Mouse (Mus musculus) CH12.LX (cell line): Measurements from ENCODE around the gene Tomm40l. TPM values are rescaled to one million over a fixed set of nuclear protein-coding genes. Genes with fewer than 3 reads are reported as not detected.

Experiments used
- DNase-seq: peaks from one replicate; pipeline ENCODE4 v3.0.0-alpha.2; 2013; ENCODE audit errors: extremely low read depth
- H3K27ac ChIP-seq: 2 replicates; pipeline ENCODE4 v1.5.1; 2012; ENCODE audit warnings: low read depth, mild to moderate bottlenecking, control low read depth, moderate library complexity; ENCODE audit not compliant: insufficient read depth
- H3K27me3 ChIP-seq: replicated peaks from 2 replicates; pipeline ENCODE3; 2012; ENCODE audit warnings: inconsistent platforms
- H3K36me3 ChIP-seq, 2 experiments: replicated peaks in 1 of 2; 2 replicates each; pipeline versions ENCODE3 to v1.6.1; 2012; ENCODE audit warnings: inconsistent platforms in 1 of 2, low read length in 1 of 2, mild to moderate bottlenecking in 1 of 2, mixed read lengths in 1 of 2, moderate library complexity in 1 of 2; ENCODE audit not compliant: control insufficient read depth in 1 of 2, insufficient read depth in 1 of 2
- H3K4me1 ChIP-seq, 2 experiments: 2 replicates each; pipeline ENCODE4 v1.6.1; 2012; ENCODE audit warnings: inconsistent platforms in 1 of 2, moderate library complexity in 1 of 2; ENCODE audit not compliant: insufficient read depth in 2 of 2, control insufficient read depth in 1 of 2
- H3K4me2 ChIP-seq: 2 replicates; pipeline ENCODE4 v1.6.1; 2012; ENCODE audit warnings: low read depth, mild to moderate bottlenecking, control low read depth; ENCODE audit not compliant: poor library complexity, insufficient read depth, severe bottlenecking
- H3K4me3 ChIP-seq, 3 experiments: fragments of 150-350 bp in 1 of 3; sonication (generic) in 1 of 3; replicated peaks in 1 of 3; 2 replicates each; pipeline versions ENCODE3 to v1.5.1; 2011 to 2012; ENCODE audit warnings: low read depth in 2 of 3, low read length in 2 of 3, mild to moderate bottlenecking in 2 of 3, moderate library complexity in 2 of 3, control low read depth in 1 of 3, improper control_type of control experiment in 1 of 3, inconsistent platforms in 1 of 3, mixed read lengths in 1 of 3; ENCODE audit not compliant: poor library complexity in 1 of 3
- H3K79me2 ChIP-seq: replicated peaks from 2 replicates; pipeline ENCODE4 v1.6.1; 2012; ENCODE audit warnings: mild to moderate bottlenecking, moderate library complexity; ENCODE audit not compliant: control insufficient read depth, poor library complexity, insufficient read depth, severe bottlenecking; ENCODE audit errors: extremely low read depth
- H3K9ac ChIP-seq: 2 replicates; pipeline ENCODE4 v1.6.1; 2012; ENCODE audit warnings: low read depth, mild to moderate bottlenecking, control low read depth, moderate library complexity; ENCODE audit not compliant: insufficient read depth
- H3K9me3 ChIP-seq: replicated peaks from 2 replicates; pipeline ENCODE3; 2012; ENCODE audit warnings: low read length, inconsistent platforms, mixed read lengths
- BHLHE40 ChIP-seq: IDR thresholded peaks from 2 replicates; pipeline ENCODE4 v1.6.1; 2011; ENCODE audit warnings: mild to moderate bottlenecking, low read depth, low read length, improper control_type of control experiment
- CHD1 ChIP-seq: IDR thresholded peaks from 2 replicates; pipeline ENCODE4 v1.6.1; 2012; ENCODE audit warnings: low read depth, low read length, improper control_type of control experiment, inconsistent platforms
- CHD2 ChIP-seq: IDR thresholded peaks from 2 replicates; pipeline ENCODE4 v1.6.1; 2011; ENCODE audit warnings: low read length, improper control_type of control experiment
- CTCF ChIP-seq, 2 experiments: IDR thresholded peaks in 1 of 2; conservative IDR thresholded peaks in 1 of 2; 2 replicates each; pipeline ENCODE4 v1.5.1; 2011 to 2012; ENCODE audit warnings: low read depth in 2 of 2, low read length in 2 of 2, improper control_type of control experiment in 1 of 2, inconsistent platforms in 1 of 2, mild to moderate bottlenecking in 1 of 2, moderate library complexity in 1 of 2
- E2F4 ChIP-seq: IDR thresholded peaks from 2 replicates; pipeline ENCODE4 v1.6.1; 2011; ENCODE audit warnings: low read depth, low read length, improper control_type of control experiment; ENCODE audit not compliant: insufficient replicate concordance
- ELF1 ChIP-seq: IDR thresholded peaks from 2 replicates; pipeline ENCODE4 v1.6.1; 2014; ENCODE audit warnings: low read depth, mild to moderate bottlenecking, inconsistent platforms, low read length, improper control_type of control experiment
- EP300 ChIP-seq: IDR thresholded peaks from 2 replicates; pipeline ENCODE4 v1.6.1; 2011; ENCODE audit warnings: low read length, improper control_type of control experiment
- ETS1 ChIP-seq: conservative IDR thresholded peaks from 2 replicates; pipeline ENCODE4 v1.6.1; 2012; ENCODE audit warnings: low read depth, mild to moderate bottlenecking, inconsistent platforms, low read length, improper control_type of control experiment, moderate library complexity
- GABPA ChIP-seq: IDR thresholded peaks from 2 replicates; pipeline ENCODE4 v1.6.1; 2012; ENCODE audit warnings: low read depth, low read length, improper control_type of control experiment, inconsistent platforms; ENCODE audit not compliant: insufficient replicate concordance
- HCFC1 ChIP-seq: IDR thresholded peaks from 2 replicates; pipeline ENCODE4 v1.6.1; 2012; ENCODE audit warnings: low read depth, mild to moderate bottlenecking, inconsistent platforms, low read length, improper control_type of control experiment
- IRF4 ChIP-seq: IDR thresholded peaks from 2 replicates; pipeline ENCODE4 v1.6.1; 2014; ENCODE audit warnings: low read depth, mild to moderate bottlenecking, inconsistent platforms, low read length, improper control_type of control experiment
- JUN ChIP-seq: IDR thresholded peaks from 2 replicates; pipeline ENCODE4 v1.6.1; 2011; ENCODE audit warnings: low read depth, mild to moderate bottlenecking, low read length, improper control_type of control experiment, moderate library complexity; ENCODE audit not compliant: insufficient read depth
- JUND ChIP-seq: conservative IDR thresholded peaks from 2 replicates; pipeline ENCODE4 v1.6.1; 2011; ENCODE audit warnings: low read depth, low read length, improper control_type of control experiment
- KAT2A ChIP-seq: IDR thresholded peaks from 2 replicates; pipeline ENCODE4 v1.6.1; 2012; ENCODE audit warnings: low read length, improper control_type of control experiment, inconsistent platforms; ENCODE audit not compliant: insufficient replicate concordance
- MAFK ChIP-seq: IDR thresholded peaks from 2 replicates; pipeline ENCODE4 v1.6.1; 2011; ENCODE audit warnings: low read length, improper control_type of control experiment; ENCODE audit not compliant: insufficient replicate concordance
- MAX ChIP-seq: IDR thresholded peaks from 2 replicates; pipeline ENCODE4 v1.6.1; 2011; ENCODE audit warnings: low read length, improper control_type of control experiment
- MAZ ChIP-seq: IDR thresholded peaks from 2 replicates; pipeline ENCODE4 v1.6.1; 2012; ENCODE audit warnings: low read depth, mild to moderate bottlenecking, inconsistent platforms, low read length, improper control_type of control experiment, moderate library complexity
- MEF2A ChIP-seq: IDR thresholded peaks from 2 replicates; pipeline ENCODE4 v1.6.1; 2014; ENCODE audit warnings: low read depth, mild to moderate bottlenecking, inconsistent platforms, low read length, improper control_type of control experiment, borderline replicate concordance
- MXI1 ChIP-seq: IDR thresholded peaks from 2 replicates; pipeline ENCODE4 v1.6.1; 2011; ENCODE audit warnings: mild to moderate bottlenecking, low read depth, low read length, improper control_type of control experiment
- MYC ChIP-seq: IDR thresholded peaks from 2 replicates; pipeline ENCODE4 v1.6.1; 2011; ENCODE audit warnings: low read depth, mild to moderate bottlenecking, improper control_type of control experiment, low read length
- NELFE ChIP-seq: IDR thresholded peaks from 2 replicates; pipeline ENCODE4 v1.6.1; 2011; ENCODE audit warnings: low read depth, low read length, improper control_type of control experiment
- NRF1 ChIP-seq: IDR thresholded peaks from 2 replicates; pipeline ENCODE4 v1.6.1; 2014; ENCODE audit warnings: low read depth, mild to moderate bottlenecking, inconsistent platforms, low read length, improper control_type of control experiment, moderate library complexity
- PAX5 ChIP-seq: IDR thresholded peaks from 2 replicates; pipeline ENCODE4 v1.6.1; 2012; ENCODE audit warnings: low read length, inconsistent platforms, mixed read lengths
- POLR2A ChIP-seq: IDR thresholded peaks from 2 replicates; pipeline ENCODE4 v1.6.1; 2011; ENCODE audit warnings: low read depth, mild to moderate bottlenecking, improper control_type of control experiment, low read length
- POLR2AphosphoS2 ChIP-seq: IDR thresholded peaks from 2 replicates; pipeline ENCODE4 v1.6.1; 2011; ENCODE audit warnings: low read depth, low read length, improper control_type of control experiment
- RAD21 ChIP-seq: IDR thresholded peaks from 2 replicates; pipeline ENCODE4 v1.6.1; 2011; ENCODE audit warnings: low read depth, mild to moderate bottlenecking, low read length, improper control_type of control experiment, moderate library complexity
- RCOR1 ChIP-seq: conservative IDR thresholded peaks from 2 replicates; pipeline ENCODE4 v1.6.1; 2012; ENCODE audit warnings: low read depth, mild to moderate bottlenecking, inconsistent platforms, low read length, improper control_type of control experiment
- SIN3A ChIP-seq: IDR thresholded peaks from 2 replicates; pipeline ENCODE4 v1.6.1; 2012; ENCODE audit warnings: low read length, improper control_type of control experiment, inconsistent platforms
- SMC3 ChIP-seq: IDR thresholded peaks from 2 replicates; pipeline ENCODE4 v1.6.1; 2011; ENCODE audit warnings: low read depth, low read length, improper control_type of control experiment
- TBP ChIP-seq: conservative IDR thresholded peaks from 2 replicates; pipeline ENCODE4 v1.6.1; 2011; ENCODE audit warnings: low read depth, low read length, improper control_type of control experiment
- TCF12 ChIP-seq: IDR thresholded peaks from 2 replicates; pipeline ENCODE4 v1.6.1; 2014; ENCODE audit warnings: low read depth, mild to moderate bottlenecking, inconsistent platforms, low read length, improper control_type of control experiment
- UBTF ChIP-seq: IDR thresholded peaks from 2 replicates; pipeline ENCODE4 v1.6.1; 2012; ENCODE audit warnings: low read depth, mild to moderate bottlenecking, inconsistent platforms, low read length, improper control_type of control experiment, moderate library complexity
- USF1 ChIP-seq: IDR thresholded peaks from 2 replicates; pipeline ENCODE4 v1.6.1; 2014; ENCODE audit warnings: low read depth, mild to moderate bottlenecking, inconsistent platforms, low read length, improper control_type of control experiment
- USF2 ChIP-seq: conservative IDR thresholded peaks from 2 replicates; pipeline ENCODE4 v1.6.1; 2011; ENCODE audit warnings: low read depth, low read length, improper control_type of control experiment
- ZC3H11A ChIP-seq: IDR thresholded peaks from 2 replicates; pipeline ENCODE4 v1.6.1; 2012; ENCODE audit warnings: low read depth, mild to moderate bottlenecking, inconsistent platforms, low read length, improper control_type of control experiment
- ZKSCAN1 ChIP-seq: IDR thresholded peaks from 2 replicates; pipeline ENCODE4 v1.6.1; 2012; ENCODE audit warnings: low read depth, inconsistent platforms, low read length, improper control_type of control experiment, borderline replicate concordance
- ZMIZ1 ChIP-seq: IDR thresholded peaks from 2 replicates; pipeline ENCODE4 v1.6.1; 2012; ENCODE audit warnings: low read depth, mild to moderate bottlenecking, inconsistent platforms, low read length, improper control_type of control experiment
- ZNF384 ChIP-seq: IDR thresholded peaks from 2 replicates; pipeline ENCODE4 v1.6.1; 2012; ENCODE audit warnings: low read depth, low read length, improper control_type of control experiment, inconsistent platforms
- dilution Hi-C: fragments of 300-500 bp; cut with MboI; formaldehyde crosslinking; loops from 2 replicates; pipeline ENCODE4 v1.14.3; 2020; ENCODE audit warnings: low sequenced_read_pairs; ENCODE audit not compliant: extremely low pct_unique_long_range_greater_than_20kb, extremely low pct_ligation_motif_present
- in situ Hi-C: fragments of 300-500 bp; cut with MboI; formaldehyde crosslinking; loops from 3 replicates; pipeline ENCODE4 v1.14.3; 2019; ENCODE audit warnings: low sequenced_read_pairs, low pct_ligation_motif_present, low pct_unique_long_range_greater_than_20kb, mixed read lengths
- polyA plus RNA-seq: library from polyadenylated mRNA; unstranded; fragments of >175 nt; gene quantifications from 2 replicates; pipeline ENCODE4 v1.2.1, GENCODE M21; 2012; ENCODE audit warnings: low read depth; ENCODE audit not compliant: insufficient read length
- total RNA-seq, 2 experiments: library from RNA; depleted of rRNA; stranded (reverse); fragments of 300-350 nt in 1 of 2; fragments of >200 nt in 1 of 2; gene quantifications; 2 replicates each; pipeline ENCODE4 v1.2.3; 2012 to 2014

Gene Tomm40l
- total and polyA plus RNA-seq, 3 experiments: 24.7 to 37.1 (median 36.0) TPM

DNA sequence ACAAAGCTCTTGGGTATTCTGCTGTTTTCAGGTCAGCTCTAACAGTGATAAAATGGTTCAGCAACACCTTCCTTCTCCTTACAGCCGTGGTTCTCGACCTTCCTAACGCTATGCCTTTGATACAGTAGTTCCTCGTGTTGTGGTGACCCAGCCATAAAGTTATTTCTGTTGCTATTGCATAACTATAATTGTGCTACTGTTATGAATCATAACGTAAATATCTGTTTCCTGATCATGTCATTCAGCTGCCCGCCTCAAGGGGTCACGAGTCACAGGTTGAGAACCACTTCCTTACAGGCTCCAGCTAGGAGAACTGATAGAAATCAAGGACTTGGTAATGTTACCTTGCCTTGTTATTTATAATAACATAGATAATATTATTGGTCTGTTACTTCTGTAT lies 38.0 kb downstream of the Tomm40l start:
- H3K27me3 ChIP-seq: no peaks in the 10 kb centered on the region
- peaks cover 8 to 15% of the 10 kb centered on the region in 2 experiments for H3K4me1 ChIP-seq
- in situ Hi-C loops (no loop called here), dilution Hi-C loops (no loop called here)
- DNase-seq: peak; percentile 73
- H3K27ac ChIP-seq: no peak overlapping the region
- H3K36me3 ChIP-seq: no peaks in the 10 kb centered on the region
- peak overlapping the region; percentile 47 for H3K4me2 ChIP-seq
- no peak overlapping the region for H3K9ac ChIP-seq
- no peaks in the 10 kb centered on the region for H3K79me2 ChIP-seq
- TF ChIP-seq ZC3H11A (no peak), BHLHE40 (peak; percentile 74), SIN3A (0 out of 2 replicates have a peak, but pooled peaks have one; percentile 15), POLR2A (no peak), SMC3 (peak; percentile 24; the same call in 1 of the 2 replicates), MEF2A (peak; percentile 74), ELF1 (peak; percentile 60), NELFE (no peak; the same call in 1 of the 2 replicates), ZMIZ1 (no peak), USF2 (no peak), MAX (peak; percentile 53; the same call in 1 of the 2 replicates), JUN (peak; percentile 79), TCF12 (no peak), POLR2AphosphoS2 (no peak), USF1 (no peak), UBTF (no peak), MXI1 (no peak), EP300 (peak; percentile 71), CHD1 (no peak), HCFC1 (no peak), MYC (peak; percentile 63; the same call in 1 of the 2 replicates), JUND (peak; percentile 92), MAZ (no peak), CTCF (conservative IDR thresholded peaks at IDR 0.05 in 1 of 2, IDR thresholded peaks at IDR 0.05 in 1 of 2; ENCODE audit: low read depth in 2 of 2, low read length in 2 of 2) (peak; percentile 36 to 61), ETS1 (no peak; the same call in 1 of the 2 replicates), RCOR1 (no peak), E2F4 (no peak), ZNF384 (no peak), ZKSCAN1 (no peak), IRF4 (peak; percentile 91), TBP (no peak), KAT2A (no peak), CHD2 (no peak; the same call in 1 of the 2 replicates), NRF1 (no peak), PAX5 (no peak), RAD21 (peak; percentile 27), GABPA (no peak), MAFK (no peak)
- no peak overlapping the region for H3K4me3 ChIP-seq
- H3K9me3 ChIP-seq: no peaks in the 10 kb centered on the region
